ENCODE assay signal across 8 mouse cellular contexts in genomic region chr1:182461261-182461660, GRCm38 (mm10). TPM values are rescaled to one million over a fixed set of nuclear protein-coding genes. Genes with fewer than 3 reads are reported as not detected.
A peak's percentile ranks its signal among the peaks of the same experiment; 100 is the strongest.
DNase-seq lines count a peak whose midpoint lies in the region; ATAC-seq lines count a peak whose summit lies in the region.

No protein-coding gene starts in this region.

- H3K36me3 ChIP-seq in hindbrain, embryonic 10.5 days, result peaks cover 64% of the 10 kb centered on the region
- no peaks in the 10 kb centered on the region for H3K36me3 ChIP-seq in hindbrain, embryonic 11.5 days (ENCODE audit: control insufficient read depth, insufficient read depth, low read length)
- peaks cover 47% of the 10 kb centered on the region for H3K36me3 ChIP-seq in embryonic facial prominence, embryonic 13.5 days
- peaks cover 34% of the 10 kb centered on the region for H3K36me3 ChIP-seq in intestine, embryonic 14.5 days (ENCODE audit: control insufficient read depth, insufficient read depth, low read length)

- no peaks in the 10 kb centered on the region for H3K9me3 ChIP-seq in hindbrain, embryonic 10.5 days
- no peaks in the 10 kb centered on the region for H3K9me3 ChIP-seq in hindbrain, embryonic 11.5 days (ENCODE audit: control insufficient read depth, low read length)
- H3K9me3 ChIP-seq in embryonic facial prominence, embryonic 13.5 days, result no peaks in the 10 kb centered on the region
- no peaks in the 10 kb centered on the region for H3K9me3 ChIP-seq in intestine, embryonic 14.5 days (ENCODE audit: control insufficient read depth, low read length)

- H3K27ac ChIP-seq in hindbrain, embryonic 10.5 days, result 0 out of 2 replicates have a peak overlapping the region, but pooled peaks have one; percentile 16
- H3K27ac ChIP-seq in hindbrain, embryonic 11.5 days (ENCODE audit: low read depth, low read length), result no peak overlapping the region
- peak overlapping the region; percentile 40; the same call in 1 of the 2 replicates for H3K27ac ChIP-seq in embryonic facial prominence, embryonic 13.5 days
- H3K27ac ChIP-seq in intestine, embryonic 14.5 days (ENCODE audit: low read depth), result peak overlapping the region; percentile 55

- no peaks in the 10 kb centered on the region for H3K27me3 ChIP-seq in hindbrain, embryonic 10.5 days (ENCODE audit: insufficient read depth, poor library complexity, severe bottlenecking)
- no peaks in the 10 kb centered on the region for H3K27me3 ChIP-seq in hindbrain, embryonic 11.5 days (ENCODE audit: control insufficient read depth, insufficient read depth, low read length)
- no peaks in the 10 kb centered on the region for H3K27me3 ChIP-seq in embryonic facial prominence, embryonic 13.5 days
- H3K27me3 ChIP-seq in intestine, embryonic 14.5 days (replicated peaks; ENCODE audit: control insufficient read depth, insufficient read depth, low read length), result no peaks in the 10 kb centered on the region

- H3K4me1 ChIP-seq in hindbrain, embryonic 10.5 days (replicated peaks), result peaks cover 8% of the 10 kb centered on the region; the same call in 1 of the 2 replicates
- no peaks in the 10 kb centered on the region for H3K4me1 ChIP-seq in hindbrain, embryonic 11.5 days (replicated peaks; ENCODE audit: control insufficient read depth, insufficient read depth, low read length)
- no peaks in the 10 kb centered on the region for H3K4me1 ChIP-seq in embryonic facial prominence, embryonic 13.5 days
- peaks cover 24% of the 10 kb centered on the region for H3K4me1 ChIP-seq in intestine, embryonic 14.5 days (replicated peaks; ENCODE audit: control insufficient read depth, insufficient read depth, low read length)

- no peak for ATAC-seq in hindbrain, embryonic 11.5 days (ENCODE audit: low FRiP score)
- no peak for ATAC-seq in embryonic facial prominence, embryonic 13.5 days (ENCODE audit: insufficient number of reproducible peaks, insufficient read depth, low FRiP score, low TSS enrichment, low read depth)
- no peak for ATAC-seq in intestine, embryonic 14.5 days (replicated peaks; ENCODE audit: low FRiP score, low TSS enrichment, low read depth)

- no peak overlapping the region for H3K9ac ChIP-seq in hindbrain, embryonic 11.5 days (ENCODE audit: low read depth, low read length)
- H3K9ac ChIP-seq in embryonic facial prominence, embryonic 13.5 days, result no peak overlapping the region
- H3K9ac ChIP-seq in intestine, embryonic 14.5 days (ENCODE audit: low read length), result no peak overlapping the region

- no peak overlapping the region for H3K4me2 ChIP-seq in hindbrain, embryonic 11.5 days (replicated peaks; ENCODE audit: low read depth, low read length)
- H3K4me2 ChIP-seq in embryonic facial prominence, embryonic 13.5 days, result no peak overlapping the region
- no peak overlapping the region for H3K4me2 ChIP-seq in intestine, embryonic 14.5 days (ENCODE audit: low read length)

- no peak overlapping the region for H3K4me3 ChIP-seq in hindbrain, embryonic 10.5 days
- H3K4me3 ChIP-seq in hindbrain, embryonic 11.5 days (ENCODE audit: low read depth, low read length), result no peak overlapping the region
- no peak overlapping the region for H3K4me3 ChIP-seq in embryonic facial prominence, embryonic 13.5 days
- no peak overlapping the region for H3K4me3 ChIP-seq in intestine, embryonic 14.5 days (ENCODE audit: low read depth, low read length)

- 61% methylated on average over 7 of the region's 7 CpGs for WGBS in hindbrain, embryonic 10.5 days
- WGBS in hindbrain, embryonic 11.5 days, result 59% methylated on average over 7 of the region's 7 CpGs
- 69% methylated on average over 7 of the region's 7 CpGs for WGBS in embryonic facial prominence, embryonic 13.5 days
- WGBS in intestine, embryonic 14.5 days, result 23% methylated on average over 7 of the region's 7 CpGs

- no peak for DNase-seq in hindbrain, embryonic 10.5 days (ENCODE audit: low spot score)
- DNase-seq in hindbrain, embryonic 11.5 days (ENCODE audit: low spot score), result no peak
- DNase-seq in intestine, embryonic 14.5 days (ENCODE audit: low spot score), result no peak
- peak; percentile 54 for DNase-seq in lung, postnatal 36 days
- DNase-seq in layer of hippocampus, adult 9-10 months (ENCODE audit: low spot score), result no peak
- no peak for DNase-seq in layer of hippocampus, postnatal 14 days (ENCODE audit: low spot score in 2 of 2)
- DNase-seq in cerebellum, adult 11 months, result no peak

RNA-seq across cellular contexts. Expression of gene Trp53bp2, which starts 52.3 kb away (rescaled TPM):
- 24.2 and 25.8 TPM in 2 replicates for polyA plus RNA-seq in hindbrain, embryonic 10.5 days (2016; fragmentation: Nextera tagmentation; extraction: Ambion mirVana)
- 28.0 and 30.3 TPM in 2 replicates for polyA plus RNA-seq in hindbrain, embryonic 11.5 days (2014; fragmentation: Nextera tagmentation; extraction: Ambion mirVana)
- polyA plus RNA-seq in embryonic facial prominence, embryonic 13.5 days (2015; fragmentation: Nextera tagmentation; extraction: Ambion mirVana), result 25.2 and 26.5 TPM in 2 replicates
- polyA plus RNA-seq in intestine, embryonic 14.5 days (2014; fragmentation: Nextera tagmentation; extraction: Ambion mirVana), result 26.9 and 27.5 TPM in 2 replicates
- 10 to 100 TPM; 27.2 to 30.5 TPM for total RNA-seq in layer of hippocampus, postnatal 14 days (2021)

RNA-seq across cellular contexts. Expression of gene Capn2, which starts 56.1 kb away (rescaled TPM):
- 91.3 and 105 TPM in 2 replicates for polyA plus RNA-seq in hindbrain, embryonic 10.5 days (2016; fragmentation: Nextera tagmentation; extraction: Ambion mirVana)
- polyA plus RNA-seq in hindbrain, embryonic 11.5 days (2014; fragmentation: Nextera tagmentation; extraction: Ambion mirVana), result 69.5 and 78.2 TPM in 2 replicates
- polyA plus RNA-seq in embryonic facial prominence, embryonic 13.5 days (2015; fragmentation: Nextera tagmentation; extraction: Ambion mirVana), result 125 and 128 TPM in 2 replicates
- polyA plus RNA-seq in intestine, embryonic 14.5 days (2014; fragmentation: Nextera tagmentation; extraction: Ambion mirVana), result 89.9 and 94.5 TPM in 2 replicates
- total RNA-seq in layer of hippocampus, postnatal 14 days (2021), result 10 to 100 TPM; 67.8 to 69.2 TPM
